Mouse (Mus musculus) liver, adult 2 months (tissue): Measurements from ENCODE around the gene Adgrg3. TPM values are rescaled to one million over a fixed set of nuclear protein-coding genes. Genes with fewer than 3 reads are reported as not detected.

ENCODE experiments used
- DNase-seq: peaks from one replicate; pipeline ENCODE4 v3.0.0-alpha.2; 2011; ENCODE audit warnings: low read depth, low spot score; ENCODE audit errors: extremely low read depth
- H3K27ac ChIP-seq: fragments of 200-500 bp; replicated peaks from 2 replicates; pipeline ENCODE4 v1.5.1; 2012; ENCODE audit warnings: low read depth, mild to moderate bottlenecking, control low read depth, inconsistent platforms, low read length; ENCODE audit not compliant: insufficient read depth
- H3K27me3 ChIP-seq: fragments of 200-500 bp; 2 replicates; pipeline ENCODE4 v1.6.1; 2012; ENCODE audit warnings: mild to moderate bottlenecking, moderate library complexity, low read length, inconsistent platforms; ENCODE audit not compliant: control insufficient read depth, insufficient read depth
- H3K36me3 ChIP-seq: fragments of 200-500 bp; 2 replicates; pipeline ENCODE4 v1.6.1; 2012; ENCODE audit warnings: low read length, inconsistent platforms; ENCODE audit not compliant: control insufficient read depth, insufficient read depth
- H3K4me1 ChIP-seq: fragments of 200-500 bp; 2 replicates; pipeline ENCODE4 v1.6.1; 2011; ENCODE audit warnings: low read length; ENCODE audit not compliant: control insufficient read depth, insufficient read depth
- H3K4me3 ChIP-seq: fragments of 200-500 bp; 2 replicates; pipeline ENCODE4 v1.5.1; 2011; ENCODE audit warnings: low read depth, mild to moderate bottlenecking, control low read depth, low read length, moderate library complexity; ENCODE audit not compliant: insufficient read depth
- H3K79me2 ChIP-seq: fragments of 200-500 bp; 2 replicates; pipeline ENCODE4 v1.6.1; 2012; ENCODE audit warnings: inconsistent platforms, mild to moderate bottlenecking, low read length, moderate library complexity; ENCODE audit not compliant: control insufficient read depth, insufficient read depth
- H3K9ac ChIP-seq: fragments of 200-500 bp; 2 replicates; pipeline ENCODE4 v1.6.1; 2012; ENCODE audit warnings: low read depth, mild to moderate bottlenecking, control low read depth, inconsistent platforms, low read length
- CTCF ChIP-seq: fragments of 200-500 bp; IDR thresholded peaks from 2 replicates; pipeline ENCODE4 v1.5.1; 2011; ENCODE audit warnings: low read depth, low read length, control low read depth
- POLR2A ChIP-seq: fragments of 200-500 bp; IDR thresholded peaks from 2 replicates; pipeline ENCODE4 v1.6.1; 2011; ENCODE audit warnings: low read length, control low read depth; ENCODE audit not compliant: insufficient read depth; ENCODE audit errors: extremely low read depth
- WGBS: fragments of 180-500 bp; shearing (Covaris S2); methylation state at CpG from one replicate; pipeline ENCODE4 v1.1.7; 2018; 5-methylcytosine and 5-hydroxymethylcytosine counted together
- polyA plus RNA-seq: library from polyadenylated mRNA; depleted of rRNA; stranded (reverse); fragments of >200 nt; gene quantifications from 2 replicates; pipeline ENCODE4 v1.2.3, GENCODE M21; 2012
- total RNA-seq: library from RNA; depleted of rRNA; stranded (reverse); fragments of >200 nt; gene quantifications from 2 replicates; pipeline ENCODE4 v1.2.3, GENCODE M21; 2014

The Adgrg3 gene
- total and polyA plus RNA-seq, 2 experiments: 3.0 to 8.5 TPM

- no peak overlapping the region for H3K4me3 ChIP-seq
- no peaks in the 10 kb centered on the region for H3K79me2 ChIP-seq
- TF ChIP-seq CTCF (no peak), POLR2A (no peak)
- no peaks in the 10 kb centered on the region for H3K27me3 ChIP-seq
- no peak overlapping the region for H3K27ac ChIP-seq
- no peaks in the 10 kb centered on the region for H3K36me3 ChIP-seq
- no peak for DNase-seq
- 72% methylated on average over 6 of the region's 6 CpGs for WGBS
- no peaks in the 10 kb centered on the region for H3K4me1 ChIP-seq
- H3K9ac ChIP-seq: no peak overlapping the region
Observed at GRCm38 (mm10) chr8:95054438-95054837, 36.9 kb downstream of the Adgrg3 start.

- no peak for DNase-seq
- no peaks in the 10 kb centered on the region for H3K27me3 ChIP-seq
- H3K4me1 ChIP-seq: no peaks in the 10 kb centered on the region
- no peaks in the 10 kb centered on the region for H3K36me3 ChIP-seq
- H3K27ac ChIP-seq: no peak within 1 kb of the TSS
- no peaks in the 10 kb centered on the region for H3K79me2 ChIP-seq
- no peak within 1 kb of the TSS for H3K9ac ChIP-seq
- no peak within 1 kb of the TSS for H3K4me3 ChIP-seq
- WGBS: 44% methylated on average over 2 of the region's 2 CpGs
- TF ChIP-seq POLR2A (no peak), CTCF (no peak)
Observed at GRCm38 (mm10) chr8:95054927-95055510, 37.5 kb downstream of the Adgrg3 start, which contains the start of gene Drc7. Drc7 (plus strand) TSS chr8:95055103.

DNA sequence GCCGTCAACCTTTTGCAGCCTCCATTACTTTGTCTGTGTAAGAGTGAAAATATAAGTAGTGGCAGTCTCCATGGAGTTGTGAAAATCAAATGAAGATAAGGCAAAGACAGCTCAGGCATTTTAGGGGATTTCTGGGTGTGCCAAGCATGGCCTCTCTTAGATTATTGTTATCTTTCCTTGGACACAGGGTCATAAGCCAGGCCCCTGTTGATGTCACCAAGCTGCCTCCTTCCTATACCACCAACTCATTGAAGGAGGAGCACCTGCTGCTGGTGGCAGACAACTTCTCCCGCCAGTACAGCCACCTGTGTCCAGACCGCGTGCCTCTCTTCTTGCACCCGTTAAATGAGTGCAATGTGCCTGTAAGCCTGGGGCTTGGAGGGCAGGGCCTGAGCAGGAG is 38.9 kb downstream of the Adgrg3 start:
- no peak overlapping the region for H3K27ac ChIP-seq
- no peak overlapping the region for H3K4me3 ChIP-seq
- H3K36me3 ChIP-seq: no peaks in the 10 kb centered on the region
- H3K79me2 ChIP-seq: no peaks in the 10 kb centered on the region
- no peaks in the 10 kb centered on the region for H3K27me3 ChIP-seq
- WGBS: 90% methylated on average over 5 of the region's 5 CpGs
- H3K9ac ChIP-seq: no peak overlapping the region
- H3K4me1 ChIP-seq: no peaks in the 10 kb centered on the region
- DNase-seq: no peak
- no peak for TF ChIP-seq CTCF
- no peak for TF ChIP-seq POLR2A

DNA sequence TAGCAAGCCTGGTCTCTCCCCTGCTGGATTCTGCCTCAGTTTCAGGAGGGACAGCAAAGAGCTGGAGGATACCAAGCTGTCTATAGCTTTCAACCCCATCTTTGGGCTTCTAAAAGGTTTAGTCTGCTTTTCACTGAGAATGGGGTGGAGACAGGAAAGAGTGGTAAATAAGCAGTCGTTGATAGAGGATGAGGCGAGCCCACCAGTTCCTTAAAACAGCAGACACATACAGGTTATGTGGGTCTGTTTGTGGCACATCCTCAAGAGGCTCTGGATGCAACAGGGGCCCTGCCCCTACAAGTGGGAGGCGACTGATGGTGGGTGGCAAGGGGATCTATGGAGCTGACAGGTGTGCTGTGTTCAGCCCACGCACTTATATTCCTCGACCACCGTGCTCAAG is 41.2 kb downstream of the Adgrg3 start:
- H3K4me1 ChIP-seq: no peaks in the 10 kb centered on the region
- no peak overlapping the region for H3K27ac ChIP-seq
- H3K36me3 ChIP-seq: no peaks in the 10 kb centered on the region
- no peak for DNase-seq
- H3K4me3 ChIP-seq: no peak overlapping the region
- no peak overlapping the region for H3K9ac ChIP-seq
- no peaks in the 10 kb centered on the region for H3K27me3 ChIP-seq
- no peak for TF ChIP-seq CTCF
- no peak for TF ChIP-seq POLR2A
- WGBS: 87% methylated on average over 6 of the region's 6 CpGs
- no peaks in the 10 kb centered on the region for H3K79me2 ChIP-seq

- Histone ChIP-seq H3K4me3 (no peak overlapping the region), H3K79me2 (no peaks in the 10 kb centered on the region), H3K9ac (no peak overlapping the region), H3K27ac (no peak overlapping the region), H3K27me3 (no peaks in the 10 kb centered on the region), H3K36me3 (no peaks in the 10 kb centered on the region), H3K4me1 (no peaks in the 10 kb centered on the region)
- WGBS: 58% methylated on average over 6 of the region's 6 CpGs
- DNase-seq: no peak
- no peak for TF ChIP-seq CTCF
Observed at GRCm38 (mm10) chr8:95059812-95060533, 42.5 kb downstream of the Adgrg3 start.

DNA sequence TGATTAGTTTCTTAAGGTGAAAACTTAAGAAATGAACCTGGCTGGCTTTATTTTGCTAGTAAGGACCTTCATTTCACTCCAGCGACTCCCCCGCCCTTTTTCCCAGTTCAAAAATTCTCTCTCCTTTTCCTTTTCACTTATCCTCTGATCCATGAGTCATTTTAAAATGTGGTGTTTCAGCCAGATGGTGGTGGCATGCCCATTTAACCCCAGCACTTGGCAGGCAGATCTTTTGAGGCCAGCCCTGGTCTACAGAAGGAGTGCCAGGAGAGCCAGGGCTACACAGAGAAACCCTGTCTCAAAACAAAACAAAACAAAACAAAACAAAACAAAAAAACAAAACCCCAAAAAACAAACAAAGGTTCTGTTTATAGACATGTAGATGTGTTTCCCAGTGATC is 47.0 kb downstream of the Adgrg3 start:
- 93% methylated on average over 2 of the region's 2 CpGs for WGBS
- no peaks in the 10 kb centered on the region for H3K4me1 ChIP-seq

More for the DNA sequence above, 47.0 kb downstream of the Adgrg3 start:
- Histone ChIP-seq H3K9ac (no peak overlapping the region), H3K27me3 (no peaks in the 10 kb centered on the region), H3K79me2 (no peaks in the 10 kb centered on the region), H3K4me3 (no peak overlapping the region), H3K27ac (no peak overlapping the region), H3K36me3 (no peaks in the 10 kb centered on the region)
- no peak for DNase-seq
- TF ChIP-seq POLR2A: no peak
